Mouse (Mus musculus) c-Kit-positive CD71-negative TER-119-negative erythroid progenitor cells, embryonic 14.5 days (primary cell): ENCODE results near the gene Pgghg.

Experiments
- DNase-seq: peaks from one replicate; pipeline ENCODE4 v3.0.0-alpha.2; 2013; ENCODE audit warnings: low read depth

Gene Pgghg

GRCm38 (mm10) chr7:140923070-140923775 lies 18.0 kb upstream of the Pgghg start:
- DNase-seq, result no peak

DNA sequence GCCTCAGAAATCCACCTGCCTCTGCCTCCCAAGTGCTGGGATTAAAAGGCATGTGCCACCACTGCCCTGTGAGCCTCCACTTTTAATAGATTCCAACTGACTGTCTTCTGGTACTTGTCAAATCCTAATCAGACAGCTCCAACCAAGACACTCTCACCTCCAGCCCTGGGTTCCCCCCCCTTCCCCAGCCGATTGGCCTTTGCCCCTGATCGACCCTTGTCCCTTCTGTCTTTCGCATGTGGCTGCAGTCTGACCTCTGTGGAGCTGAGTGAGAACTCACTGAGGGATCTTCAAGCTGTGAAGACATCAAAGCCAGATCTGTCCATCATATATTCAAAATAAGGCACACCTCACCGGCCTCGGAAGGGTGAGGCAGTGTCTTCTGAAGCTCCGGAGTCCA lies 14.0 kb upstream of the Pgghg start:
- DNase-seq, result no peak

DNA sequence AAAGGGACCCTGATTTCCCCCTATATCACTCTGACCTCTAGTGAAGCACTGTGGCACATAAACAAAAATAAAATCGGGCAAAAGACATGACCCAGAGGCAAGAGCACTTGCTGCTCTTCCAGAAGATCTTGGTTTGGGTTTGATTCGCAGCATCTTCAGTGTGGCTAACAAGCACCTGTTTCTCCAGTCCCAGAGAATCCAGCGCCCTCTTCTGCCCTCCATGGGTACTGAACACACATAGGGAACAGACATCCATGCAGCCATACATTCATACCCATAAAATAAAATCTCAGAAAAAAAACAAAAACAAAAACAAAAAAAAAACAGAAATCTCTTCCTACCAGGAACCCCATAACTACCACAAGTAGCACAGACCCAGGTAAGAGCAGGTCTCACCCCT lies 2.8 kb upstream of the Pgghg start:
- DNase-seq, result no peak

DNA sequence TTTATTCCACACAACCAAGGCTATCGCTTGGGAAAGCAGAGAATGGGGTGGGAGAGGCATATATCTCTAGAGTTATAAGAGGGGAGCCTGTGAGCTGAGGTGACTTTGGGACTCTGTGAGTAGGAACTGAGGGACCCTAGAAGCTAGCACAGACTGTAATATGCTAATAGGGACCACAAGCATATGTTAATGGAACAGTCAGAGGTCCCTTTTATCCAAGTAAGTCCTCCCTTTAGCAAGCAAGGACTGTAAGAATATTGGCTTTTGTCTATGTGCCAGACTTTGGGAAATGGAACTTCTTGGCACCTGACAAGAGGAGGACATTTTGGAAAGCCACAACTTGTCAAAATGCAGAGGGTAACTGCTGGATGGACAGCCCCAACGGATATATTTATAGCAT lies 2.3 kb upstream of the Pgghg start:
- no peak for DNase-seq

DNA sequence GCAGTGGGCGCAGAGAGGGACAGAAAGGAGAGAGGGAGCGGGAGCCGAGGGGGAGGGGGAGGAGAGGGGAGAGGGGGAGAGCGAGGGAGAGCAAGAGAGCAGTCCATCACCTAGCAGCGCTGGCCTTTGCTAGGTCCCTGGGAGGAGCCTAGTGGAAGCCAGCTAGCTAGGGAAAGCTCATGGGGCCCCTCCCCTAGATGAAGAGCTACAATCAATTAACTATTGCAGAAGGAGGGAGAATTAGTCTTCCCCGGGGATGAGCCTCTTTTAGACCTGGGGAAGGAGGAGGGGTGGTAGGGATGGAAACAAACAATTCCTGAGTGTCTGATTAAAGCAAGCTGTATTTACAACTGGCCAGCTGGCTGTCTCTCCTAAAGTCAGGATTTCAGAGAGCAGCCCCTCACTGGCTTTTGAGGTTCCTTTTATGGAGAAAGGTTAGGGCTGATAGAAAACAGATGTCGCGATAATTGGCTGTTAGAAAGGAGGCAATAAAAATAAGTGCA lies 1.5 kb upstream of the Pgghg start:
- no peak for DNase-seq

GRCm38 (mm10) chr7:140942341-140942740 lies 1.1 kb downstream of the Pgghg start:
- DNase-seq, result no peak

DNA sequence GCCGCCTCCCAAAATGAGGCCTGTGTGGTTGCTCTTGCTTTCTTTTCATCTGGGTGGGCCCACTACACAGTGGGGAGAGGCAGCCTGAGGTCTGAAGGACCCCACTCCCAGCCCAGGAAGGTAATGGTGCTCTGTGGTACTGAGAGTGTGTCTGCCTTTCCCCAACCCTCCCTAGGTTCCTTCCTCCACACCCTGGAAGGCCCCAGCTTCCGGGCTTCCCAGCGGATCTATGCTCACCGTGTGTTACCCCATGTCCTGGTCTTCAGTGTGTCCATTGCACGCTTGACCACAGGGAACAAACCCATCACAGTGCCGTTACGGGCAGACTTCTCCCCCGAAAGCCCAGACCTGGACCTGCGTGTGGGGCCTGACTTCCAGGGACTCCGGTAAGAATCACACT lies 1.6 kb downstream of the Pgghg start:
- no peak for DNase-seq

GRCm38 (mm10) chr7:140943356-140943755 lies 2.2 kb downstream of the Pgghg start:
- no peak for DNase-seq

GRCm38 (mm10) chr7:140944236-140944635 lies 3.0 kb downstream of the Pgghg start:
- no peak for DNase-seq

DNA sequence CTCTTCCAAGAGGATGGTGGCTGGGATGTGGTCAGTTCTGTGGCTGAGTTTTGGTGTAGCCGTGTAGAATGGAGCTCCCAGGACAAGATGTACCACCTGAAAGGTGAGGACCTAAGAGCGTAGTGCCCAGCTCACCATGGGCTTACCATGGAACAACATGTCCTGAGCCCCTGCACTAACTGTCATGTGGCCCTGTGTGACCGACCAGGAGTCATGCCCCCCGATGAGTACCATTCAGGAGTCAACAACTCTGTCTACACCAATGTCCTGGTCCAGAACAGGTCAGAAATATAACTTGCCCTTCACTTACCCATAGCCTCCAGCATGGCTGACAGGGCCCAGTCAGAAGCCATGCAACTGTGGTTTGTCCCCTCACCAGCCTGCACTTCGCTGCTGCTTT lies 4.1 kb downstream of the Pgghg start:
- DNase-seq, result no peak

DNA sequence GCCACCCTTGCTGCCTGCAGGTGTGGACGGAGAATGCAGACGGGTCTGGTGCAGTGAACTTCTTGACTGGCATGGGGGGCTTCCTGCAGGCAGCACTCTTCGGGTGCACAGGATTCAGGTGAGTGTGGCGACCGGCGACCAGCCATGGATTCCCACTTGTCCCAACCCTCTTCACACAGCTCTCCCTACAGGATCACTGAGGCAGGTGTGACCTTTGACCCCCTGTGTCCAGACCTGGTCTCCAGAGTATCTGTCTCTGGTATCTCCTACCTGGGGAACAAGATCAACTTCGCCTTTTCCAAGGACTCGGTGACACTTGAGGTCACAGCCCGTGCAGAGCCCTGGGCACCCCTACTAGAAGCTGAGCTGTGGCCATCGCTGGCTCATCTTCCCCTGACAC lies 5.1 kb downstream of the Pgghg start:
- DNase-seq, result no peak

DNA sequence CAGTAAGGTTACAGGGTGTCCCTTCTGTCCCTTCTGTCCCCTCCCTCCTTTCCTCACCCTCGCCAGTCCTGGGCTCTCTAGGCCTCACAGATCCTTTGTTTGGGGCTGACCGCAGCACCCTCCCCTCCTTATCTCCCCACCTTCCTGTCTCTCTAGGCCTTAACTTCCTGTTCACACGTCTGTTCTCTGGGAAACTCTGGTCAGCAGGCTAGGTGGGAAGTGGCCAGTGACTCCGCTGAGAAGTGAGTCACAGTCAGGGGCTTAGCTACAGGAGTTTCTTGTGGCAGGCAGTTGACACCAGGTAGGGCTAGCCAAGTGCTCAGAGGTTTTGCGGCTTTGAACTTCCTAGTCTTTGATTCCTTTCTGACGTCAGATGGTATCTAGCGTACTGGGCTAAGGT lies 5.8 kb downstream of the Pgghg start:
- no peak for DNase-seq

DNA sequence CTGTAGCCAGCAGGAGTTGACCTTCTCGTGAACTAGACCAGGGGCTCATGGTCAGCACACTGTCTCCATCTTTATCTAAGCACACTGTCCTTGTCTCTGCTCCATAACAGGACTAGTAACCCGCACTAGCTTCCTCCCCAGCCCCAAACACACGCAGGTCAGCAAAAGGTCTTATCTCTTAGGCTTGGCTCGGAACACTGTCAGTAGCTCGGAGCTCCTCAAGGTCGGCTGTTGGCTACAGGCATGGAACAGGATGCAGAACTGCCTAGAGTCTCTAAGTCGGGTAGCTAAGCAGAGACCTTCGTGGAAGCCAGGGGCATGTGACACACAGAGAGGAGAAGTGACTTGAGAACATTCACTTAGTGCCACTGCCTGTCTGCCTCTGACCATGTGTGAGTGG lies 7.0 kb downstream of the Pgghg start:
- DNase-seq, result no peak

- DNase-seq, result no peak
Observed at GRCm38 (mm10) chr7:140949255-140949654, 8.1 kb downstream of the Pgghg start.

DNA sequence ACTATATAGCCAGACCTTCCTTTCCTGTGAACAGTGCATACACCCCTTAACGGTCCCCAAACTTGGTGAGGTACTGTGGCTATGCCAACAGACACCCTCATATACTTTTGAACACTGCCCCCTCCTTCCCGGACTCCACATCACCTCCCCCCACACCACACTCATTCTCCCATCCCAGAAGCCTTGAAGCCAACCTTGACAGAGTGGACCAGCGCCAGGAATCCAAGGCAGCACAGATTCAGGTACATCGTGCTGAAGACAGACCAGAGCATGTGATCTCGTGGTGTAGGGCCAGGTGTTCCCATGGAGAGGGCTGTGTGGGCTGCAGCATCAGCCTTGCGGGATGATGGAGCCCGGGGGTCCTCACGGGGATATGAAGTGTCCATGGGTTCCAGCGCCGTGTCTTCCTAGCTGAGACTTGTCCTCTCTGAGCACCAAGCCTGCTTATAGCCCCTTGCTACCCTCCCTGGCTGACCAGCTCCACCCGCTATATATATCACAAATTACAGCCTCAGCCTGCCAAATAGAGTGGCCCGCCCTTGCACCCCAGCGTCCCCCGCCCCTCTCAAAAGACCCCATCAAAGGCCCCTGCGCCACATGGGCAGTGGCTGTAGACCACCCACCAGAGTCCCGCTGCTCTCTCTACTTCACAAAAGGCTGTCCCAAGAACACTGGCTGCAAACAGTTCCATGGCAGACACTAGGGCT lies 8.8 kb downstream of the Pgghg start, which contains the start of gene Ifitm5:
Ifitm5 (minus strand) TSS at position 468 of the 707 bp plus-strand sequence.
- DNase-seq, result no peak

- DNase-seq, result no peak
Observed at GRCm38 (mm10) chr7:140951051-140951450, 9.9 kb downstream of the Pgghg start.

DNA sequence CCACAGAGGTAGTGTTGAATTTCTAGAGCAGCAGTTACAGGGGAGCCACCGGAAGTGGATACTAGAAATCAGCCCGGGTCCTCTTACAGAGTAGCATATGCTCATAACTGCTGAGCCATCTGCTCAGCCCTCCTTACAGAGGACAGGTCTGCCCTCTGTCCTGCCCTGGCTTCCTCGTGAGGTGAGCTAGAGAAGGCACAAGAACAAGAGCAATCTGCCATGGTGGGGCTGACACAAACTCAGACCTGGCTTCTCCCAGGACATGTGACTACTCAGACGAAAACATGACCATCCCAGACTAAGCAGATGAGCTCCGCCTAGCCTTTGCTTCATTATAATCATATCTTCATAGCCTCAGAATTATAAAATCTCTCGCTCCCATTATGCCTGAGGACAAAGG lies 10.6 kb downstream of the Pgghg start:
- DNase-seq, result no peak

- no peak for DNase-seq
Observed at GRCm38 (mm10) chr7:140952441-140952840, 11.2 kb downstream of the Pgghg start.

DNA sequence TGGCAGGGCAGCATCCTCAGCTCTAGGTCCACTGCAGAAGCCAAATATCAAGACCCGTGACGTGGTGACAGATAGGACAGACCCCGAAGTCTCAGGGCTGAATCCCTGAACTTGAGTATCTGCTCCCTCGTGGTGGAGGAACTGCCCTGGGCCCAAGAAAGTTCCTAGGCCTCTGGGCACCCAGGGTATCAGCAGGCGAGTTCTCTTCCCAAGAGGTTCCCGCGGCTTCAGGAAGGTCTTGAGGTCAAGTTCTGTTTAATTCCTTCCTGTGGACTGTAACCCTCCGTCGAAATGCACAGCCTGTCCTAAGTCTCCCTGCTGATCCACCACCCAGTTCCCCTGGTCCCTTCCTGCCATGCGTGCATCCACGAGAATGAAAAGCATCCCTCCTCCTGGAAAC lies 11.9 kb downstream of the Pgghg start:
- no peak for DNase-seq

- no peak for DNase-seq
Observed at GRCm38 (mm10) chr7:140953800-140954732, 12.9 kb downstream of the Pgghg start.

GRCm38 (mm10) chr7:140954733-140955071 lies 13.5 kb downstream of the Pgghg start:
- DNase-seq, result no peak

GRCm38 (mm10) chr7:140955342-140955741 lies 14.2 kb downstream of the Pgghg start:
- no peak for DNase-seq
